Mouse (Mus musculus): ENCODE data around the gene Olfr222.
"Not testable (repeated sequence)": the region's sequence is repeated elsewhere in the genome, so short reads cannot be mapped to it uniquely, and the experiment has no call there.

Gene Olfr222

DNA sequence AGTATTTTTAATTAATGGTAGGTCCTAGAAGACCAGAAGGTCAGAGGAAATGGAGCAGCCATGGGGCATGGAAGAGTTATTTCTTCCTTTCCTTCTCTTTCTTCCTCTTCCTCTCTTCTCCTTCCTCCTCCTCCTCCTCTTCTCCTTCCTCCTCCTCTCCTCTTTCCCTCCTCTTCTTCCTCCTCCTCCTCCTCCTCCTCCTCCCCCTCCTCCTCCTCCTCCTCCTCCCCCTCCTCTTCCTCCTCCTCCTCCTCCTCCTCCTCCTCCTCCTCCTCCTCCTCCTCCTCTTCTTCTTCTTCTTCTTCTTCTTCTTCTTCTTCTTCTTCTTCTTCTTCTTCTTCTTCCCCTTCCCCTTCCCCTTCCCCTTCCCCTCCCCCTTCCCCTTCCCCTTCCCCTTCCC, at the start of gene Olfr222:
TSS of gene Olfr222 (minus strand) at position 101 of the 400 bp plus-strand sequence.
- DNase-seq: not testable (repeated sequence)

DNA sequence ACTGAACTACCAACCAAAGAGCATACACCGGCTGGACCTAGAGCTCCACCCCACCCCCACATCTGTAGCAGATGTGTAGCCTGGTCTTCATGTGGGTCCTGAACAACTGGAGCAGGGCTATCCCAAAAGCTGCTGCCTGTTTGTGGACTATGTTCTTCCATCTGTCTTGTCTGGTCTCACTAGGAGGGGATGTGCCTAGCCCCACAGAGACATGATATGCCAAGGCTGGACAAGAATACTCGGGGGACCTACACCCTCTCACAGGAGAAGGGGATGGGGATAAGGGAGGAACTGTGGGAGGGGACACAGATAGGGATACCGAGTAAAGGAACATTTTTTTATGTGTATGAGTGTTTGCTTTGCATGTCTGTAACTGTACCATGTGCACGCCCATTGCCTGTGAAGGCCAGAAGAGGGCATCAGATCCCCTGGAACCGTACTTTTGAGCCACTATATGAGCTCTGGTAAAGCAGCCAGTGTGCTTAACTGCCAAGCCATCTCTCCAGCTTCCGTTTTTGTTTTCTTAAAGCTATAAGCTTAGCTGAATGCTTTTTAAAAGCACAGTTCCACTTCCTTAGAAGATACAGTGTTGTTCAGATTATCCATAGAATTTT, 48.1 kb upstream of the Olfr222 start:
- DNase-seq: peak; percentile 63 to 67

DNA sequence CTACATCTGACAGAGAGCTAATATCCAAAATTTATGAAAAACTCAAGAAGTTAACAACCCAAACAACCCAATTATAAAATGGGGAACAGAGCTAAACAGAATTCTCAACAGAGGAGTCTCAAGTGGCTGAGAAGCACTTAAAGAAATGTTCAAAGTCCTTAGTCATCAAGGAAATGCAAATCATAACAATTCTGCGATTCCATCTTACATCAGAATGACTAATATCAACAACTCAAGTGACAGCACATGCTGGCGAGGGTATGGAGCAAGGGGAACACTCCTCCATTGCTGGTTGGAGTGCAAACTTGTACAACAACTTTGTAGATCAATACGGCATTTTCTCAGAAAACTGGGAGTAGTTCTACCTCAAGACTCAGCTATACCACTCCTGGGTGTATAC, 46.2 kb upstream of the Olfr222 start:
- no peak for DNase-seq

DNA sequence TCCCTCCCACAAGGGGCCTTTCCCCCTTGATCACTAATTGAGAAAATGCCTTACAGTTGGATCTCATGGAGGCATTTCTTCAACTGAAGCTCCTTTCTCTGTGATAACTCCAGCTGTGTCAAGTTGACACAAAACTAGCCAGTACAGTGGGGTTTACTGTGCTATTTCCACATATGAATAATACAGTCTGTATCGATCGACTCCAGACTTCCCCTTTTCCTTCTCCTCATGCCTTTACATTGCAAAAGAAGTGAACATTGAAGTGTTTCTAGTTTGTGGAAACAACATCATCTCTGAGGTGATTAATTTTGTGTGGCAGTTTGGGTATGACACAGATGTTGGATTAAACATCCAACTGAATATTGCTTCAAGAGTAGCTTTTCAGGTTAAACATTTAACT, 41.0 kb upstream of the Olfr222 start:
- not testable (repeated sequence) for DNase-seq

DNA sequence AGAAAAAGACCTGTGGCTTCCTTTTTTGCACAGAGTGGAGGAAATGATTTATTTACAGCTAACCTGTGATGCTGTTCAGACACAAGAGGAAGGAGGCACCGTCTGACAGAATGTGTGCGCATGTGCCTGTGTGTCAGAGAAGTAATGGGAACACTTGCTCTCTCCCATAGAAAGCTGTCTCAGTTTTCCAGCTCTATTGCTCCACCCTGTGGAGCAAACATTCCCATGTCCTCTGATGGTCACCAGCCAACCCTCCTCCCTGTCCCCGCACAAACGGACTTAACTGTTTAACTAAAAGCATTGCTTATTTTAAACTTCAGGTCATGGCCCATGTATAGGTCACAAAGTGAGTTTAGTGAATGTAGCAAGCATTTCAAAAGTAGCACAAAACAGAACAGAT, 38.1 kb upstream of the Olfr222 start:
- DNase-seq: peak in 1 of 2 experiments; percentile 40

DNA sequence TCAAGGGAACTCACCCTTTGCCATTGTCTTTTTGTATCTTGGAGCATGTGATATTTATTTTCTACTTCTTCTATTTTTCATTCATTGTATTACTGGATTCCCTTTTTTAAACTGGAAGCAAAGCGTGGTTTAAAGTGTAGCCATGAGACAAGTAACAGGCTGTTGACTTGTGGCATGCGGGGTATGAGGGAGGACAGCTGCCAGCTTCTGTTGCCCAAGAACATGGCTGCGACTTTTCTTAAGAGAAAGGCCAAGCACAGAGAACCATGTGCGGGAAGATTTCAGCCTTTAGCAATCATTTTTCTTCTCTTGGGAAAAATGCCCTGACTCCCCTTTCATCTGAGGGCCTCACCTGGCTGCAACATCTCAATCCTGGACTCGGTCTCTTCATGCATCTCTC, 35.6 kb upstream of the Olfr222 start:
- no peak for DNase-seq

DNA sequence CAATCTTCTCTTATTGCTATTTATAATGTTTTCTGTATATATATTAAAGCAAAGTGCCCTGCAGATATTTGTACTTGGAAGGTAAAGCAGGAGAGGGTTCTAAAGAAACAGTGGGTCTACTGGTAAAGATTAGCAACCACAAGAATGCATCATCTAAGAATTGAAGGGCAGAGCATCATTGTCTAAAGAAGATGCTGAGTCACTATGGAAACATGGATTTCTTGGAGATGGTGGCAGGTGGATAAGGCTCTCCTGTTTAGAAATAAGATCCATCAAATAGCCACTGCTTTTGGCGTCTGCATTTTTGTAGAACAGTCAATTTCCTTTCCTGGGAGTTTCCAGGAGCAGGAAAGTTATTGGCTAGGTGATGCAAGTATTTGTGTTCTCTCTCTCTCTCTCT, 26.3 kb upstream of the Olfr222 start:
- DNase-seq: no peak

DNA sequence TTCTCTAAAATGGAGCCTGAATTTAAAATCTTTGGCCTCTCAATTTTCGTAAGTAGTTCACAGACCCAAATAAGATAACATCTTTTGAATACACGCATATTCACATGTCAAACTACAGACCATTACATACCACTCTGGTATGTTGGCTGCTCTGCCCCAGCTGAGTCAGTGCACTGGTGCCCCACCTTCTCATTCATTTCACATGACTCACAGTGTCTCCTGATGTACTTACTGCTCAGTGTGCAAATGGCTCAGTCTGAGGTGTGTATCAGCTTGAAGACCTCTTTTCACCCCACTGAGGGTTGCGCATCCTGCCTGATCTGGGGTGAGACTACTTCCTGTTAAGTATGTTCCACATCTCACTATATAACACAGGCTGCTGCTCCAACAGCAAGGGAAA, 24.8 kb upstream of the Olfr222 start:
- DNase-seq: no peak

DNA sequence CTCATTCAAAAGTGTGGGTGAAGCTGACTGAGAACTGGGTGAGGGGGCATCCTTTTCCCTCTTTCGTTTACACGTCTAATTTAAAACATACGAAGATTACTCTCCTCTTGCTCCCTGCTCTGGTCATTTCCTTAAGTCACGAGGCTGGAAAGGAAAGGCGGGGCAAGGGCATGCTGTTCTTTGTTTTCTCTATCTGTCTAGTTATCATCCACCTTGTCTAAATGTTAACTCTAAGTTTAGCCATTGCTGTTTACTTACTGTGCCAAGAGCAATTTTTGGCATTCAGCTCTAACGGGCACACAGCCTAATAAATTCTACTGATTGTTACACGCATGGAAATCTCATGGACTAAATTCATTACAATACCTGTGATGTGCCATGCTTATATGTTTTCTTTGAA, 23.2 kb upstream of the Olfr222 start:
- DNase-seq: no peak

DNA sequence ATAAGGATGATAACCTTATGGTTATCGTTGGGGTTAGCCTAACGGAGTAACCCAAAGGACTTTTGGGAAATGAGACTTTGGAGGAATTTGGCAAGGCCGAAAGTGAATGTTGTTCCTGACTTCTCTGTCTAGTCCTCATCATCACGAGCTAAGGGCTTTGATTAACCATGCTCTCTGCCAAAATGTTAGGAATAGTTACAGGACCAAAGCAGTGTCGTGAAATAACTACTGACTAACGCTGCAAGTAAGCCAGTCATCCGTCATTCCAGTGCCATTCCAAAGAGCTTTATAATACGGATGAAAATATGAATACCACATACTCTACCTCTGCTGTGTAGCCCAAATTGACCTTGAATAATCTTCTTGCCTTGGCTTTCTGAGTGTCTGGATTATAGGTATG, 20.9 kb upstream of the Olfr222 start:
- DNase-seq: no peak

DNA sequence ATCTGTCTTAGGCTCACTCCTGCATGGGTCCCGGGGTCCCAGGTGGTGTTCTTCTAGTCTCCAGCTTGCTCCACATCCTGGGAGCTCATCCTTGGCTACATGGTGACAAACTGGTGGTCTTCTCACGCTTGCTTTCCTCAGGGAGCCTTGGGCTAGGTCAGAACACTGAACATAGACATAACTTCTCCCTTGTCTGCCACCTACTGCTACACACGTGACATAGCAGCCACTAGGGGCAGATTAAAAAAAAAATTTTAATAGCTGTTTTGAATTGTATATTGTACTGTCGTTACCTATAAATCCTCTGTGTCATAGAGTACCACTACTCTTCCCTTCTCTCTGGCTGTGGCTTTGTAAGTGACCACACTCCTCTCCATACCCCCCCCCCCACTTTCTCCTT, 20.1 kb upstream of the Olfr222 start:
- no peak for DNase-seq

DNA sequence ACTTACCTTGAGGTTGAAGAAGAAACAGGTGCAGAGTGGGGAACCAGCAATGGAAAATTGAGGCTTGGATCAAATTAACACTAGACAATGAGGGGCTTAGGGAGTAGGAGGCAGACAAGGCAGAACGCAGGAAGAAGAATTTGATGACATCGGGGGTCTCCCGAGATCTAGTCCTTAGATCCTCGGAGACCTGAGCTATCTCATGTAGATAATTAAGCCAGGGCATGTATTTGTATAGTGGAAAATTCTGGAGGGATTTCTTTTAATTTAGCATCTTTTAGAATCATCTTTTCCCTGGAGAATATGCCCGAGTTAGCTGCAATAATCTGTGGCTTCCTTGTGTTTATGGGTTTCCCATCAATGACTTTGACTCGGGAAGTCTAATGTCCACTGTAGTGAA, 17.2 kb upstream of the Olfr222 start, which contains the start of gene Olfr223:
TSS of gene Olfr223 (minus strand) at position 101 of the 400 bp plus-strand sequence.
- no peak for DNase-seq

DNA sequence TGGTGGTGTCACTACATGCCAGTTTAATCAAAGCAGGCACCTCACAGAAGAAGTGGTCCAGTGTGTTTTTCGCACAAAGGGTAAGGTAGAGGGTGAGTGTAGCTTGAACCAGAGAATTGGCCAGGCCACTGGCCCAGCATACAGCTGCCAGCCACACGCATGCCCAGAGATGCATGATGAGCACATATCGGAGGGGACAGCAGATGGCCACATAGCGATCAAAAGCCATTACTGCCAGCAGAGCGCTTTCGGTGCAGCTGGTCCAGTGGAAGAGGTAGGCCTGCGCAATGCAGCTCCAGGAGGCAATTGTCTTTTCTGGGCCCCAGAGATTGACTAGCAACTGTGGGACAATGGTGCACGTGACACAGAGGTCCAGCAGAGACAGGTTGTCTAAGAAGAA, 13.5 kb upstream of the Olfr222 start:
- no peak for DNase-seq

DNA sequence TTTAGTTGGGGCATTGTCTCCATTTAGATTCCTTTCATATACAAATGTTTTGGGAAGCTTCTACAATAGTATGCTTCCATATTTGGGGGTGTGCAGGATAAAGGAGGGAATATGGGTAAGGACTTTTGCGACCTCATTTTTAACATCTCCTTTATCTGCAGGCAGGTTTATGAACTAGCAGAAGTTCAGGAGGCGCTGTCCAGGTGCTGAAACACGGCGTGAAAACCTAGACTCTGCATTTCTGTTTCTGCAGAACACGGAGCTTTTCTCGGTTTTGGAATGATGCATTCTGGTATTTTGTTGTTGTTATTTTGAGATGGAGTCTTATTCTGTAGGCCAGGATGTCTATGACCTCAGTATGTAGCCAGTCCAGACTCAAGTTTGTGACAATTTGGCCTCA, 8.5 kb upstream of the Olfr222 start:
- peak in 1 of 2 experiments; percentile 37 for DNase-seq

DNA sequence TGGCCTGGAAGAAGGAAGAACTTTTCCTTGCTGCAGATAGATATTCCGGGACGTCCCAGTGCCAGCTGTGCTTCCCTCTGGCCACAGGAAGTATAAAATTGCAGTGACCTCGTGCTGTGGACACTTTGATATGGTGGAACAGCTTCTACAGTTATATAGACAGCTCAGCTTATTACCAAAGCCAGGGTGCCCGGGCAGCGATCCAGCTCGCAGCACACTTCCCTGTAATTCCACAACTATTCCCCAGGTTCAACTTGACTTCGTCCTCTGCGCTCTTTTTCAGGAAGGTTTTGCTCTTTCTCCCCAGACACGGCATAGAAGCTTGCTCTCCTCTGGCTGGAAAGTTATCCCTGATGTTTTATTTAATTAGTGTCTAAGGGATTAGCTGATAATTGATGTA, 309 bp downstream of the Olfr222 start:
- DNase-seq: peak in 1 of 2 experiments; percentile 8

DNA sequence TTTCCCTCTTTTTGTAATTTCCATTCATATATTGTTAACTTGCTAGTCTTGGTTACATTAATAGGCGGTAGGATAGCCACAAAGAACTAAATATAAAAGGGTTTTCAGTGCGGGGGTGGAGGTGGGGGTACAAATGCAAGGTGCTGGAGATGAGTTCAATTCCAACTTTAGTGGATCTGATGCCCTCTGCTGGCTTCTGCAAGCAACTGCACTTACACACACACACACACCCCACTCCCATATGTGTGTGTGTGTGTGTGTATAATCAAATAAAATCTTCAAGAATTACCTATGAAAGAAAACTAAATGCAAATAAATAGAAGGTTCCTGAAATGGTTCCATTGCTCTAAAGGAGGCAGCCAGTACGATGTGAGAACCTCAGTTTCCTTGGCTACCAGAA, 6.7 kb downstream of the Olfr222 start:
- no peak for DNase-seq

DNA sequence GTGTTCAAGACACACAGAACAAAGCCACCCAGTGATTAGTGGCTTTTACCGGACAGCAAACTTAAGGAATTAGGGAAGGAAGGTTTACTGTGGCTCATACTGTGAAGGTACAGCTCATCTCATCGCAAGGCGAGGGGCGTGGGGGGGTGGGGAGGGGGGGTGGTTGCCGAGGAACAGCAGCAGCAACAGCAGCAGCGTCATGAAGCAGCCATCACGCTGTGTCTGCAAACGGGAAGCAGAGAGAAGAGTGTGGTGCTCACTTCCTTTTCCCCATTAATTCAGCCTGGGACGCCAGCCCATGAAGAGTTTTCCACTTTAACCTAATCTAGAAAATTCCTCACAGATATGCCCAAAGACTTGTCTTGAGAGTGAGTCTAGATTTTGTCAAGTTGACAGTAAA, 13.2 kb downstream of the Olfr222 start:
- DNase-seq: no peak

DNA sequence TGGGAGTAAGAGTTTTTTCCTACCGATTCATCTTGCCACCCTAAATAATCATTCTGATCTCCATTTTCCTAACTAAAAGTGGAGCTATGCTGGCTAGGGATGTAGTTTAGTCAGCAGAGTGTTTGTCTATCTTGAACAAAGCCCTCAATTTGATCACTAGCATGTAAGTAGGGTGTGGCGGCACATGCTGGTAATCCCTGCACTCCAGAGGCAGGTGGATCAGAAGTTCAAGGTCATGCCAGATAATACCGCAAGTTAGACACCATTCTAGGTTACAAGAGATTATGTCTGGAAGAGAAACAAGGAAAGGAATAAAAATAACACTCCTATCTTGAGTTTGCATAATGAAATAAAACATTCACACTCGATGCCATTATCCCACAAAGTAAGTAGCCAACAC, 13.7 kb downstream of the Olfr222 start:
- DNase-seq: no peak

DNA sequence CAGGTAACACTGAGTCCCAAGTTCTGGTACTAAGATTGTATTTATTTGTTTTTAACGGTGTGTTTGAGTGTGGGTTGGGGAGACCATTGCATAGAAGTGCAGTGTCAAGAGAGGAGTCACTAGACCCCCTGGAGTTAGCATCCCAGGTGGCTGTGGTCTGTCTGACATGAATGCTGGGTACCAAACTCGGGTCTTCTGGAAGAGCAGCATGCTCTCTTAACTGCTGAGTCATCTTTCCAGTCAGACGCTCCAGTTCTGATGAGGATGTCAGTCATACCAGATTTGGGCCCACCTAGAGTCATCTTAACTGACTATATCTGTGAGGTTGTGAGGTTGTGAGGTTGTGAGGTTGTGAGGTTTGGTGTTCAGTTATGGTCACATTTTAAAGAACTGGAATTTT, 15.1 kb downstream of the Olfr222 start:
- DNase-seq: no peak

DNA sequence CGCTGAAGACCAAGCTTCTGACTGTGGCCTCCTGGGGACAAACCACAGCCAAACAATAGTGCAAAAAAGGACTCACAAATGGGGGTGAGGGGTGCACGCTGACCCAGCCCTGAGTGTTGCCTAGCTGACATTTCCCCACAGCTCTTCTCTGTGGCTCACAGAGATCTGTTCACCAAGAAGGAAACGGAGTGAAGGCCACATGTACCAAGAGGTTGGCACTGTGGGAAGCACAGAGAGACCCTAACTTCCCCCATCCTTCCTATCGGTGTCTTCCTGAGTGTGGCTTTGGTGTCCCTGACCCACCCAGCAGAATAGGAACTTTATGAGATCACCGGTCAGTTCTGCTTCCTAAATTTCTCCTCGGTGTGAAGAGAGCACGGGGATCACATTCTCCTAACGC, 21.5 kb downstream of the Olfr222 start:
- DNase-seq: no peak

DNA sequence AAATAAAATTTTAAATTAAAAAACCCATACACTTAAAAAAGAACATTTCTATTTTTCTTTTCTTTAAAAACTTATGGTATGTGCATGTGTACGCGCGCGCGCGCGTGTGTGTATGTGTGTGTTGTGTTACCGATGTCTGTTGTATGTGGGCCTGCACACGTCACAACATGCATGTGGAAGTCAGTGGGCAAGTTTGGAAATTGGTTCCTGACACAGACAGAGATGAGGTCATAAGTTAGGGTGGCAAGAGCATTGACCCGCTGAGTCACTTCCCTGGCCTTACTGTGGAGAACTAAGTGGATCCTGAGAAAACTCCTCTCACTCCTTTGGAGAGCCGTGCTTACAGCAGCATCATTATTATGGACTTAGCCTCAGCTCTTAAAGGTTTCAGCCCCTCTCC, 21.9 kb downstream of the Olfr222 start:
- DNase-seq: no peak

DNA sequence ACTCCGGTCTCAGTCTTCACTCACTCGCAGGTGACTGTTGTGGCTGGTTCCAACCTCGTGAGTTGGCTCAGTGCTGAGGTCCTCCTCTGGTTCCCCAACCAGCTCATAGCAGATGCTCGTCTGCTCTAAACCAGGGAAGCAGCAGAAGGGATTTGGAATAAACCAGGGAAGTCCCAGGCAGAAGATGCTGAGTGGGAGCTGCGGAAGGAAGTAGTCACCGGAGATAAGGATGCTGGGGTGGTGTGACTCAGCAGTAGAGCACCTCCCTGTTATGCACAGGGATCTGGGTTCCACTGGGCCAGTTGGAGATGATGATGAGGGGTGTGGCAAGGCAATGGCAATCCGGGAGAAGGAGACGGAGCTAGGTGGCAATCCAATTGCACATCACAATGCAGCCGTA, 32.0 kb downstream of the Olfr222 start:
- DNase-seq: no peak

DNA sequence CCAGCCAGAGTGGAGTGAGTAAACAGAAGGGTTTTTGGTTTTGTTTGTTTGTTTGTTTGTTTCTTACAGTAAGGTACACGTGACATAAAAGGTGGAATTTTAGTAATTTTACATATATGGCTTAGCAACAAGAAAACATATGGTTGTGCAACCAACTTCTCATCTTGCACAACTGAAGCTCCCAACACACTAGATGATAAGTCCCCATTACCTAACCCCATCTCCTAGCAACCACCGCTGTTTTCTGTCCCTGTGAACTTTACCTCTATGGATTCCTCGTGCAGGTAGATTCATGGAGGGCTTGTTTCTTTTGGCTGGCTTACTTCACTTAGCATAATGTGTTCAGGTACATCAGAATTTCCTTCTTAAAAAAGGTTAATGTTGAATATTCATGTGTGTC, 32.7 kb downstream of the Olfr222 start:
- DNase-seq: no peak

DNA sequence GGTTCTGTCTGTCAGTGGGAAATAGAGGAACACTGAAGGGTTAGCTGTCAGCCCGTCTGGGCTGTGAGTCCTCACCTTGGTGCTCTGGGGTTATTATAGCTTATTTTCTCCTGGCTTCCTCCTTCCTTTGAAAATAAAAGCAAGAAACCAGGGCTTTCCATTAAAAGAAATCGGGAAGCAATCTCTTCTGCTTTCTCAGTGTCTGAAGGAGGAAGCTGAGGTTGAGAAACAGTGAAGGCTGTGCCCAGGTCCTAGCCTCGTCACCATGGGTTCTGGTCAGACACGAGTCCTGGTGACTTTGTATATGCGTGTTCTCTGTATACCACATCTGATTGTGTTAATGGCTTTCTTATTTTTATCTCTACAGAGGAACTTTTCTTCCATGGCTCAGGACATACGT, 33.6 kb downstream of the Olfr222 start:
- DNase-seq: no peak

DNA sequence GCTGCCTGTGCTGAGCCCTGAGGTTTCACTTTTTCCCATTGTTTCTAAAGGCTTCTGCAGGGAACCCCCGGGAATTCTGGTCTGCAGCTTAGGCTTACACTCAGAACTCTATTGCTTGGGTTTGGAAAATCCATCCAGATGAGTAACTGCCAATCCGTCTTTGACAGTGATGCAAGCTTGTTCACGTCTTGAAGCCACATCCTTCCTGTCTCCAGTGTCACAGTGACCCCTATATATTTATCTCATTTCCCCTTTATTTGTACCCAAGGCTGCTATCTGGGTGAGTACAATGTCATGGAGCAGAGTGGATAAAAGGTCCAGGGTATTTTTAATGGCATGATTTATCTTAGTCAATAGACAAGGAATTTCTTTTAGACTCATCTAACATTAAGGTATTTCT, 34.7 kb downstream of the Olfr222 start, which contains the start of gene Nlrp3:
TSS of gene Nlrp3 (plus strand) at position 245 of the 400 bp plus-strand sequence.
- DNase-seq: no peak
